Comparison of ENCODE assay signal across 8 mouse cellular contexts in genomic region chr13:117024916-117025225, GRCm38 (mm10). TPM values are rescaled to one million over a fixed set of nuclear protein-coding genes. Genes with fewer than 3 reads are reported as not detected.
DNase-seq lines count a peak whose midpoint lies in the region; ATAC-seq and TF ChIP-seq lines count a peak whose summit lies in the region.

No protein-coding gene starts in this region.

- TF ChIP-seq POLR2A in lung, adult 2 months (IDR thresholded peaks at IDR 0.05; ENCODE audit: borderline replicate concordance, extremely low read depth, low read depth, low read length) = no peak

- no peaks in the 10 kb centered on the region for H3K27me3 ChIP-seq in forebrain, embryonic 14.5 days (replicated peaks; ENCODE audit: control insufficient read depth, insufficient read depth, low read length)
- H3K27me3 ChIP-seq in limb, embryonic 13.5 days = no peaks in the 10 kb centered on the region
- H3K27me3 ChIP-seq in stomach, embryonic 14.5 days (ENCODE audit: control insufficient read depth, insufficient read depth, low read length) = no peaks in the 10 kb centered on the region

- H3K36me3 ChIP-seq in forebrain, embryonic 14.5 days (ENCODE audit: control insufficient read depth, insufficient read depth, low read length) = no peaks in the 10 kb centered on the region
- H3K36me3 ChIP-seq in limb, embryonic 13.5 days = no peaks in the 10 kb centered on the region
- H3K36me3 ChIP-seq in stomach, embryonic 14.5 days (ENCODE audit: control insufficient read depth, insufficient read depth, low read length) = no peaks in the 10 kb centered on the region

- no peak for TF ChIP-seq CTCF in lung, adult 2 months (IDR thresholded peaks at IDR 0.05; ENCODE audit: insufficient read depth, low read length)

- H3K4me2 ChIP-seq in forebrain, embryonic 14.5 days (ENCODE audit: low read length) = peak overlapping the region; percentile 83
- peak overlapping the region; percentile 76 for H3K4me2 ChIP-seq in limb, embryonic 13.5 days (replicated peaks)
- peak overlapping the region; percentile 88 for H3K4me2 ChIP-seq in stomach, embryonic 14.5 days (replicated peaks; ENCODE audit: low read depth, low read length)

- peak overlapping the region; percentile 89 for H3K27ac ChIP-seq in forebrain, embryonic 14.5 days (ENCODE audit: low read depth, low read length)
- peak overlapping the region; percentile 92 for H3K27ac ChIP-seq in limb, embryonic 13.5 days
- peak overlapping the region; percentile 89 for H3K27ac ChIP-seq in stomach, embryonic 14.5 days (ENCODE audit: low read length)

- H3K4me1 ChIP-seq in lung, adult 2 months (ENCODE audit: control insufficient read depth, insufficient read depth, low read length) = no peaks in the 10 kb centered on the region
- peaks cover 3% of the 10 kb centered on the region; the same call in 1 of the 2 replicates for H3K4me1 ChIP-seq in forebrain, embryonic 14.5 days (ENCODE audit: control insufficient read depth, insufficient read depth, low read length)
- peaks cover 39% of the 10 kb centered on the region for H3K4me1 ChIP-seq in limb, embryonic 13.5 days
- peaks cover 15% of the 10 kb centered on the region for H3K4me1 ChIP-seq in stomach, embryonic 14.5 days (ENCODE audit: control insufficient read depth, insufficient read depth, low read length)

- DNase-seq in lung, adult 2 months = no peak
- no peak for DNase-seq in lung, adult 18-20 months
- DNase-seq in WW6 (ENCODE audit: low read depth, low spot score) = peak; percentile 18
- DNase-seq in forebrain, embryonic 14.5 days (ENCODE audit: low spot score) = peak; percentile 48
- DNase-seq in cerebellum, adult 11-12 months = no peak
- no peak for DNase-seq in lung, postnatal 36 days

- ATAC-seq in forebrain, embryonic 14.5 days = peak; percentile 60
- no peak; the same call in 1 of the 2 replicates for ATAC-seq in limb, embryonic 13.5 days (ENCODE audit: low FRiP score, low read depth)
- ATAC-seq in stomach, embryonic 14.5 days (ENCODE audit: insufficient number of reproducible peaks, insufficient read depth, low FRiP score, low read depth) = peak; percentile 7; the same call in 1 of the 2 replicates

- WGBS in lung, adult 2 months = 0% methylated on average over 18 of the region's 18 CpGs
- under 1% methylated on average over 18 of the region's 18 CpGs for WGBS in forebrain, embryonic 14.5 days
- WGBS in limb, embryonic 13.5 days = under 1% methylated on average over 17 of the region's 18 CpGs
- 0% methylated on average over 18 of the region's 18 CpGs for WGBS in stomach, embryonic 14.5 days

- no peaks in the 10 kb centered on the region for H3K9me3 ChIP-seq in forebrain, embryonic 14.5 days (replicated peaks; ENCODE audit: control insufficient read depth, low read length)
- no peaks in the 10 kb centered on the region for H3K9me3 ChIP-seq in limb, embryonic 13.5 days
- H3K9me3 ChIP-seq in stomach, embryonic 14.5 days (ENCODE audit: control insufficient read depth, low read depth, low read length) = no peaks in the 10 kb centered on the region

- peak overlapping the region; percentile 84 for H3K4me3 ChIP-seq in lung, adult 2 months (replicated peaks; ENCODE audit: extremely low read depth, low read depth, low read length)
- H3K4me3 ChIP-seq in forebrain, embryonic 14.5 days (ENCODE audit: low read depth, low read length) = peak overlapping the region; percentile 77
- H3K4me3 ChIP-seq in limb, embryonic 13.5 days = peak overlapping the region; percentile 88
- H3K4me3 ChIP-seq in stomach, embryonic 14.5 days (ENCODE audit: low read depth, low read length) = peak overlapping the region; percentile 69

- peak overlapping the region; percentile 95 for H3K9ac ChIP-seq in forebrain, embryonic 14.5 days (ENCODE audit: low read length)
- peak overlapping the region; percentile 96 for H3K9ac ChIP-seq in limb, embryonic 13.5 days
- H3K9ac ChIP-seq in stomach, embryonic 14.5 days (replicated peaks; ENCODE audit: low read depth, low read length) = peak overlapping the region; percentile 87

RNA-seq across cellular contexts. Expression of gene Parp8, which starts 0.5 kb away (rescaled TPM):
- polyA plus RNA-seq in lung, adult 2 months (2012; rRNA removed) = 6.6 and 9.6 TPM in 2 replicates
- 16.0 and 21.0 TPM in 2 replicates for polyA plus RNA-seq in forebrain, embryonic 14.5 days (2014; fragmentation: Nextera tagmentation; extraction: Ambion mirVana)
- 19.6 and 21.8 TPM in 2 replicates for polyA plus RNA-seq in limb, embryonic 13.5 days (2015; fragmentation: Nextera tagmentation; extraction: Ambion mirVana)
- 25.8 and 28.9 TPM in 2 replicates for polyA plus RNA-seq in stomach, embryonic 14.5 days (2014; fragmentation: Nextera tagmentation; extraction: Ambion mirVana)

Comparison
In these comparisons a context has a peak if more than half of its experiments do, and no peak if none do; other contexts are left out.
1. DNase-seq: peak in WW6 (single experiment) and forebrain, embryonic 14.5 days (single experiment); none in lung, adult 2 months (single experiment), lung, adult 18-20 months (0 of 2), cerebellum, adult 11-12 months (single experiment) and lung, postnatal 36 days (single experiment).
2. Peak in every context shown above with its lines, with median percentiles within 50 percentile points of each other: H3K4me3 ChIP-seq, H3K27ac ChIP-seq, H3K4me2 ChIP-seq and H3K9ac ChIP-seq.